Mouse (Mus musculus) kidney, postnatal 0 days (tissue): ENCODE measurements at regions not wholly inside any gene's neighbourhood (a gene's known extent, or its start where the extent isn't known, plus 50 kb on each side); places are given as distances from the start of the nearest gene placed in this dataset.

Experiments used
- ATAC-seq: fragments of 200-750 bp; cut with Nextera tagmentation; replicated peaks from 2 replicates; pipeline ENCODE4 v1.8.0; 2017; ENCODE audit warnings: low read depth, moderate number of reproducible peaks, moderate TSS enrichment, moderate library complexity; ENCODE audit not compliant: low FRiP score
- DNase-seq: peaks from one replicate; pipeline ENCODE4 v3.0.0-alpha.2; 2016; ENCODE audit warnings: low spot score
- H3K27ac ChIP-seq: fragments of 300-500 bp; sonication (generic); 2 replicates; pipeline ENCODE4 v1.5.1; 2014; ENCODE audit warnings: mild to moderate bottlenecking
- H3K27me3 ChIP-seq: fragments of 300-500 bp; sonication (generic); 2 replicates; pipeline ENCODE4 v1.6.1; 2014; ENCODE audit warnings: low read length, mixed read lengths; ENCODE audit not compliant: insufficient read depth
- H3K36me3 ChIP-seq: fragments of 300-500 bp; sonication (generic); 2 replicates; pipeline ENCODE4 v1.6.1; 2014; ENCODE audit warnings: low read length, mixed read lengths; ENCODE audit not compliant: insufficient read depth
- H3K4me1 ChIP-seq: fragments of 300-500 bp; sonication (generic); replicated peaks from 2 replicates; pipeline ENCODE4 v1.6.1; 2014; ENCODE audit warnings: antibody characterized with exemption, low read length, mixed read lengths; ENCODE audit not compliant: insufficient read depth
- H3K4me2 ChIP-seq: fragments of 300-500 bp; sonication (generic); 2 replicates; pipeline ENCODE4 v1.6.1; 2014; ENCODE audit warnings: mild to moderate bottlenecking, low read length, moderate library complexity, mixed read lengths
- H3K4me3 ChIP-seq: fragments of 300-500 bp; sonication (generic); replicated peaks from 2 replicates; pipeline ENCODE4 v1.5.1; 2014; ENCODE audit warnings: low read depth, low read length
- H3K9ac ChIP-seq: fragments of 300-500 bp; sonication (generic); 2 replicates; pipeline ENCODE4 v1.6.1; 2014; ENCODE audit warnings: low read depth, low read length
- H3K9me3 ChIP-seq: fragments of 300-500 bp; sonication (generic); replicated peaks from 2 replicates; pipeline ENCODE4 v1.6.1; 2016; ENCODE audit warnings: low read length, inconsistent platforms, mixed read lengths
- CTCF ChIP-seq: IDR thresholded peaks from 2 replicates; pipeline ENCODE4 v1.5.1; 2016; ENCODE audit warnings: antibody characterized with exemption, low read depth, mild to moderate bottlenecking, moderate library complexity
- WGBS: fragments of 180-500 bp; shearing (Covaris S2); extraction: QIAGEN DNeasy Blood & Tissue Kit; methylation state at CpG from one replicate; pipeline ENCODE4 v1.1.7; 2014; 5-methylcytosine and 5-hydroxymethylcytosine counted together

DNA sequence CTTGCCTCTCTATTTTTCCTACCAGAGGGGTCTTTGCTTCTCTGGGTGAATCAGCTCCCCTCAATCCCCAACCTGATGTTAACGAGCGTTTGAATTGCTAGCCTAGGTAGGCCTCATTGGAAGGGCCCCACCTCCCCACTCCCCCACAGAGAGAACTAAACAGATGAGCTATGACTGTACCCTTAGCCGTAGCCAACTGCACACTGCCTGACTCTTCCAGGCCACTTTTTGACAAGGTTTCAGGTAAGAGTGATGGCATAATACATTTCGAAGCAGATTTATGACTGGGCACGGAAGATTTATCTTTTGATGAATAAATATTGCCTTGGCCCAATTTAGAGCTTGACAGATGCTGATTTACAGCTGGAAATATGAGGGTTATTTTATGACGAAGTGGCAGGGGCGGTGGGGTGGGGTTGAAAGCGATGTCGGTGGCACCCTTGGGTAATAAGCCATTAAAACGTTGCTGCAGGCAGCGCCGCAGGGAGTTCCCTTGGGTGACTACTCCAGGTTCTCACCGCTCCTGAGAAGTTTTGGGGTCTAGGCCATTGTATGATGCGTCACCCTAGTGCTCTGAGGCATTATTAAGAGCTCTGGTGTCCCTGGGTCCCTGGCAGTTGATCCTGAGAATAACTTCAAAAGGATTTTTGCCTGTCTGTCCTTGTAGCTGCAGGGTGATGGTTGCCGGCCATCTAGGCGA is 159.7 kb upstream of the Mrps10 start:
- Histone ChIP-seq H3K9ac (no peak overlapping the region), H3K4me3 (no peak overlapping the region), H3K27ac (no peak overlapping the region), H3K27me3 (no peaks in the 10 kb centered on the region), H3K36me3 (no peaks in the 10 kb centered on the region), H3K4me2 (no peak overlapping the region), H3K9me3 (no peaks in the 10 kb centered on the region), H3K4me1 (peaks cover 7% of the 10 kb centered on the region; the same call in 1 of the 2 replicates)
- WGBS: 83% methylated on average over 16 of the region's 16 CpGs
- no peak for TF ChIP-seq CTCF
- DNase-seq (no peak), ATAC-seq (no peak)

DNA sequence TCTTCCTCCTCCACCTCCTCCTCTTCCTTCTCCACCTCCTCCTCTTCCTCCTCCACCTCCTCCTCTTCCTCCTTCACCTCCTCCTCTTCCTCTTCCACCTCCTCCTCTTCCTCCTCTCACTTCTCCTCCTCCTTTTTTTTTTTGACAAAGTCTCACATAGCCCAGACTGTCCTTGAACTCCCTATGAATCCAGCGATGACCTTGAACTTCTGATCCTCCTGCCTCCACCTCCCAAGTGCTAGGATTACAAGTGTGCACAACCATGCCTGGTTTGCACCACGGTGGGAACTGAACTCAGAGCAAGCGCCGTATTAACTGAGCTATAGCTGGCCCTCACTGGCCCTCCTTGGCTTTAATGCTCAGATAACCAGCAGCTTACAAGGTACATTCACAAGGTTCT is 161.2 kb upstream of the Mrps10 start:
- TF ChIP-seq CTCF: no peak
- ATAC-seq (no peak), DNase-seq (no peak)

DNA sequence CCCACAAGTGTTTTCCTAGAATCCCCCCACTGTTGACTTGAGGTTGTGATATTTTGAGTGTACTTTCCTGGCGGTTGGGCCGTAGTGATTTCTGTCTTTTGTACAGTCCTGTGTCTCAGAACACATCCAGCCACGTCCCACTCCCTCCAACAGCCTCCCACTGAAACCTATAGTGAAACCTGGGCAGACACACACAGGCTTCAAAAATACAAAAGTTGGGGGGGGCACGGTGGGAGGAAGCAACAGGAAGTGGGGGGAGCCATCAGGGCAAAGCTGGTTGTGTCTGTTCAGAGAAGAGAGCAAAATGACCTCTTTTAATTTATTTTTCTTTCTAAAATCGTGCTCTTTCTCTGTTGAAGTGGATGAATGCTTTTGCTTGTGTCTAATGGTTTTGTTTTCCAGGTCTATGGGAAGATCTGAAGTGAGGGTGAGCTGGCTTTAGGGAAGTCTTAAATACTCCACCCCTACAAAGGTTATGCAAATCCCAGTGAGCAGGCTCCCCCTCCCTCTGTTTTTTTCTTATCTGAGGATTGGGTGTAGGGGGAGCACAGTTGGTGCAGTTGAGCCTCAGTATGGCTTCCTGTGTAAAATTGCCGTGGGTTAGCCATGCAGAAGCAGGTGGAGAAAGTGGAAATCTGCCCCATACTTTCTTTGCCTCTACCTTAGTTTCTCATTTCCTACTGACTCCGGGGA is 164.1 kb upstream of the Mrps10 start:
- Histone ChIP-seq H3K4me3 (no peak overlapping the region), H3K9me3 (no peaks in the 10 kb centered on the region), H3K27ac (no peak overlapping the region), H3K9ac (no peak overlapping the region), H3K27me3 (no peaks in the 10 kb centered on the region), H3K4me1 (peaks cover 7% of the 10 kb centered on the region), H3K36me3 (no peaks in the 10 kb centered on the region), H3K4me2 (no peak overlapping the region)
- DNase-seq (no peak), ATAC-seq (no peak)
- TF ChIP-seq CTCF: no peak
- 56% methylated on average over 7 of the region's 7 CpGs for WGBS

More for the DNA sequence above, 161.2 kb upstream of the Mrps10 start:
- Histone ChIP-seq H3K36me3 (no peaks in the 10 kb centered on the region), H3K4me1 (peaks cover 7% of the 10 kb centered on the region; the same call in 1 of the 2 replicates), H3K9ac (no peak overlapping the region), H3K4me3 (no peak overlapping the region), H3K4me2 (no peak overlapping the region), H3K27me3 (no peaks in the 10 kb centered on the region), H3K9me3 (no peaks in the 10 kb centered on the region), H3K27ac (no peak overlapping the region)
- WGBS: 87% methylated on average over 4 of the region's 4 CpGs

DNA sequence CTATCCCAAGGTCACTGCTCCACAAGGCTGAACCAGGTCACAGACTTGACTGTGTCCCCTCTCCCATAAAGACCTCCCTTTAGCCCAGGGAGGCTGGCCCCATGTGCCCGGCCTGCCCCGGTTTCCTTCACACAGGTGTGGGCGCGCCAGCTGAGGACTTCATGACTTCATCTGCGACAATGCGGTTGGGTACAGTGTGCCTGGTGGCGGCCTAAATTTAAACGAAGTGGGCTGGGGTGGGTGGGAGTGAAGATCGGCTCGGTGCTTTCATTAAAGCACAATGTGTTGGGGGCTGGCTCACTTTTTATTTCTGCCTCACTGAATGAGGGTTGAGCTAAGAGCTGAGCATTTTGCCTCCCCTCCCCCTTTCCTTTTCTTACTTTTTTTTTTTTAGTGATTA is 169.5 kb upstream of the Mrps10 start:
- H3K36me3 ChIP-seq: no peaks in the 10 kb centered on the region
- WGBS: 67% methylated on average over 10 of the region's 10 CpGs
- H3K27me3 ChIP-seq: no peaks in the 10 kb centered on the region
- H3K9me3 ChIP-seq: no peaks in the 10 kb centered on the region; the same call in 1 of the 2 replicates
- TF ChIP-seq CTCF: no peak
- H3K4me1 ChIP-seq: peaks cover 7% of the 10 kb centered on the region
- H3K4me3 ChIP-seq: no peak overlapping the region
- no peak overlapping the region for H3K4me2 ChIP-seq
- ATAC-seq (peak; percentile 29; the same call in 1 of the 2 replicates), DNase-seq (no peak)
- no peak overlapping the region for H3K9ac ChIP-seq
- H3K27ac ChIP-seq: no peak overlapping the region

DNA sequence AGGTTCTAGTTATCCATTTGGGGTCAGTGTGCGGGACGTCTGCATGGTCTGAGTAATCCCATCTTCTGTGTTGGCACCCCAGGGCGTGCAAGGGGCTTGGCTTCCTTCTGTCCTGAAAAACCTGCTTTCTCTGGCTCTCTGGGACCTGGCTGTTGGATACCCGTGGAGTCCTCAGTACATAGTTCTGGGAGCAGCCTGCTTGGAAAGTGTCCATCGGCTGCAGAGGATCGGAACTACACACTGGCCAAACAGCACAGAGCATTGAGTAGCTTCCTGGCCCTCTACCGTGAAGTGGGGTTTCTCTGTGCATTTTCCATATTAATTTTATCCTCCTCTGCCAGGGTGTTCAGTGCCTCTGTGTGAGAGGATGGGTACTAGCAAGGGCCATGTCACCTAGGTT is 170.7 kb upstream of the Mrps10 start:
- Histone ChIP-seq H3K9ac (no peak overlapping the region), H3K4me2 (no peak overlapping the region), H3K27me3 (no peaks in the 10 kb centered on the region), H3K4me1 (peaks cover 7% of the 10 kb centered on the region), H3K27ac (no peak overlapping the region), H3K9me3 (no peaks in the 10 kb centered on the region; the same call in 1 of the 2 replicates), H3K36me3 (no peaks in the 10 kb centered on the region), H3K4me3 (no peak overlapping the region)
- WGBS: 23% methylated on average over 7 of the region's 7 CpGs
- ATAC-seq (no peak), DNase-seq (no peak)
- TF ChIP-seq CTCF: no peak

DNA sequence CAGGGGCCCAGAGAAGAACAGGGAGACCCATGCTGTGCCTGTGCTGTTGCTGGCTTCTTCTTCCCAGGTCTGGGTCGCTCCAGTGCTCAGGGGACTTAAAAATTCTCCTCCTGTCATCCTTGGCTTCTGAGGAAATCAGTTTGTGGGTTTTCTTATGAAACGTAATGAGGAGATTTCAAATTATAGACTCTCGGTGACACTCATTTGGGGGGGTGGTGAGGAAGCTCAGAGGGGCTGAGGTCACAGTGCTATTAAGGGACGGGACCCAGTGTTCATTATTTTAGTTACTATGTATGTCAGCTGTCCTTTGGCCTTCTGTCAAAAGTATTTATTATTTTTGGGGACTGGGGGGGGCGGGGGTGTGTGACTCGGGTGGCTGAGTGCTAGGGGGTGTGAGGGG is 171.7 kb upstream of the Mrps10 start:
- WGBS: 57% methylated on average over 6 of the region's 6 CpGs
- H3K4me3 ChIP-seq: no peak overlapping the region
- no peak for DNase-seq

More for the DNA sequence above, 171.7 kb upstream of the Mrps10 start:
- H3K27me3 ChIP-seq: no peaks in the 10 kb centered on the region
- H3K9me3 ChIP-seq: no peaks in the 10 kb centered on the region; the same call in 1 of the 2 replicates
- H3K36me3 ChIP-seq: no peaks in the 10 kb centered on the region
- H3K9ac ChIP-seq: no peak overlapping the region
- TF ChIP-seq CTCF: no peak
- H3K4me2 ChIP-seq: no peak overlapping the region
- H3K4me1 ChIP-seq: peaks cover 7% of the 10 kb centered on the region
- H3K27ac ChIP-seq: no peak overlapping the region
- ATAC-seq: no peak
